Mouse (Mus musculus) erythroid progenitor cell, adult 5-6 weeks (primary cell): ENCODE measurements around the gene Upb1. TPM values are rescaled to one million over a fixed set of nuclear protein-coding genes. Genes with fewer than 3 reads are reported as not detected.
"Not testable (repeated sequence)": the region's sequence is repeated elsewhere in the genome, so short reads cannot be mapped to it uniquely, and the experiment has no call there.

ENCODE experiments used
- ATAC-seq: replicated peaks from 2 replicates; pipeline ENCODE4 v1.8.0; 2016; ENCODE audit warnings: moderate number of reproducible peaks, mild to moderate bottlenecking, moderate TSS enrichment, inconsistent platforms; ENCODE audit not compliant: poor library complexity, low FRiP score, severe bottlenecking
- total RNA-seq, 2 experiments: library from RNA; stranded (forward) in 1 of 2; stranded (reverse) in 1 of 2; fragments of 150-400 nt in 1 of 2; fragments of 186-747, 209-891 nt in 1 of 2; gene quantifications; 2 replicates each; pipeline versions ENCODE4 v1.2.3 to v1.2.4; 2015 to 2017; ENCODE audit warnings: low replicate concordance in 2 of 2

Upb1 gene
- 10.1 TPM in 1 of 2 replicates, not detected in the other for total RNA-seq (2015; ENCODE audit: low replicate concordance)
- not detected in 2 replicates for total RNA-seq (2017; ENCODE audit: low replicate concordance)

- ATAC-seq = no peak
These were observed at the start of gene Upb1 for GRCm38 (mm10) chr10:75400958-75401357. Gene Upb1, plus strand, starts transcription at chr10:75401115.

- no peak for ATAC-seq
These were observed 48.4 kb upstream of the Upb1 start for GRCm38 (mm10) chr10:75352541-75352940.

DNA sequence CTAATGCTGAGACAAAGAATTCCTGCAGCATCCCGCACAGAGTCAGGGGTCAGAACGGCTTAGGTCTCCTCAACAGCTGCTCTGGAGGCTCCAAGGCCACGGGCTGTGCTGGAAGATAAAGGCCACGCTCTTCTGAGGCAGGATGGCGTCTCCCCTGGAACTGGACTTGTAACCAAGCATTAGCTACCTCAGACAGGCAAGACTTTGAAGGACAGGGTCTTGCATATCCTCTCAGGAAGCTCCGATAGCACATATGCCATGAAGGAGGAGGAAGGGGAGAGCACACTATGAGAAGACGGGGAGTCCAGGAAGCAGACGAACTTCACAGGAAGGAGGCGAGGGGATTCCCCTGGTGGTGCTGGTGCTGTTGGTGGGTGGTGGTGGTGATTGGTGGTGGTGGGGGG lies 47.1 kb upstream of the Upb1 start:
- ATAC-seq = not testable (repeated sequence)

DNA sequence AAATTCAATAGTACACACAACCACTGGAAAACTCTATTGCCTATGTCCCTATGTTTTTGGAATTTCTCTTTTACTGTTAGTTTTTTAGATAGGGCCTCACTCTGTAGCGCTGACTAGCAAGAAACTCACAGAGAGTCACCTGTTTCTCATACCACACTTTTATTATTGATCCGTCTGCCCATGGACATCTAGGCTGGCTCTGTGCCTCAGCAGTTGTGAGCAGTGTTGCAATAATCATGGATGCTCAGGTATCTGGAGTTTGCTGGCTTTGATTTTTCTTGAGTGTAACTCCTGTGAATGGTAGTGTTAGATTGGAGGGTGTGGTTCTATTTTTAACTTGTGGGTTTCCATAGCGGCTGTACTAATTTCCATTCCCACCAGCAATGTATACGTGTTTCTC lies 45.6 kb upstream of the Upb1 start:
- ATAC-seq = no peak

DNA sequence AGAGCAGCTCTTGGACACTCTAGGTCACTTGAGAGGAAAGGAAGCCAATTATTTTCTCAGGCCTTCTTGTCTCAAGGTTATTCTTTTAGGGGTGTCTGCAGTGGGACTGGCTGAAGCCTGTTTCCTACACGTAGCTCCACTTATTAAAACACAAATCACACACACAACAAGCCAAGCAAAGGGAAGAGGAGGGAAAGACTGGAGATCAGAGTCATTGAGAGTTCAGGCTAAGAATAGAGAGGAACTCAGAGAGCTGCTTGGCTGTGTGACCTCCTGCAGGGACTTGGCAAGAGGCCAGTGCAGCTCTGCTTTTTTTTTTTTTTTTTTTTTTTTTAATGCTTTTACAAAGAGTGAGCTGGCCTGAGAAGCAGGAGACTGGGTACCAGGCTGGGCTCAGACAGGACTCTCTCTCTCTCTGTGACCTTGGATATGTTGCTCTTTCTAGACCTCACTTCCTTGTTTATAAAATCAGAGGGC lies 36.7 kb upstream of the Upb1 start:
- not testable (repeated sequence) for ATAC-seq

DNA sequence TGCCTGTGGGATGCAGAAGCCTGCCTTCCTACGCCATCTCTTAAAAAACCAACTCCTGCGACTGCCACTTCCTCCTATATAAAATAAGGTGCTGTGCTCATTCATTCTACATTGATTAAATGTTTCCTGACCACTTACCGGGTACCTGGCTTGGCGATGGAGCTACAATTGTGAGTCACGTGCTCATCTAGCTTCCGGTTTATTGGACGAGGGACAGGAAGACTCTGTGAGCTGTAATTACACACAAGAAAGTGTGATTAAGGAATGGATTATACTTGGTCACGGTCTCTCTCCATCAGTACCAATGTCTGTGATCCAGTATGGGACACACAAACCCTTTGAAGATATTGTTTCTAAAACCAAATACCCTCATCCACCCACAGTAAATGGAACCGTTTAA lies 36.1 kb upstream of the Upb1 start:
- ATAC-seq = no peak

DNA sequence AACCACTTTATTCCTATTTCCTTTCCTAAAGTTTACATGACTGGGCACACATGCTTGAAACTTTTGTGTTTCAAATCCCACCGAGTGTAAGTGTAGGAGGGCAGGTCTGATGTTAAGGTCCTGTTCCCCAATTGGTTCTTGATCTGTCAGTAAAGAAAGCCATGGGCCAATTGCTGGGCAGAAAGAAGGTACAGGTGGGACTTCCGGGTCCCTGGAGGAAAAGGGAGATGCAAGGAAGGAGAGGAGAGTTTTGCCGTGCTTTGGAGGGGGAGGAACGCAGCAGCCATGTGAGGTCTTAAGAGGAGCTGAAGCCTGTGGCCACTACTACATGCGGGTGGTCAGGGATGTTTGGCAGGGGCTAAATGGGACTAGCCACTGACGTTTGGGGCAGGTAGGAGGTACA lies 35.7 kb upstream of the Upb1 start:
- ATAC-seq = no peak

GRCm38 (mm10) chr10:75373655-75374351 lies 27.1 kb upstream of the Upb1 start:
- ATAC-seq = not testable (repeated sequence)

DNA sequence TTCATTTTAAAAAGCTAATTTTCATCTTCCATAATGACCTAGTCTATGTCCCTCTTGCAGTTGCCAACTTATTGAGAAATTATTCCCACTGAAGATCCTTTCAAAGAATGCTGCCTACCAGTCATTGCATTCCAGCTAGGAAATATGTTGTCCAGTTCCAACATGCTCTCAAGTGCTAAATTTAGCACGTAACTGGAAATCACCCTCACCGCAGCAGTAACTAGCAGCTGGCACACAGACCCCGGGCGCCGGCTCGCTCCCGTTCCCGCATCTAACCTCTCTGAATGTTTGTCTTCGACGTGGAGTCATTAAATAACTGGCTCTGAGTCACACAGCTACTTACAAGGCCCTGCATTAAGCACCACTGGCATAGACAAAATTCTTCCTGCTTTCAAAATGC lies 22.2 kb upstream of the Upb1 start:
- no peak for ATAC-seq

DNA sequence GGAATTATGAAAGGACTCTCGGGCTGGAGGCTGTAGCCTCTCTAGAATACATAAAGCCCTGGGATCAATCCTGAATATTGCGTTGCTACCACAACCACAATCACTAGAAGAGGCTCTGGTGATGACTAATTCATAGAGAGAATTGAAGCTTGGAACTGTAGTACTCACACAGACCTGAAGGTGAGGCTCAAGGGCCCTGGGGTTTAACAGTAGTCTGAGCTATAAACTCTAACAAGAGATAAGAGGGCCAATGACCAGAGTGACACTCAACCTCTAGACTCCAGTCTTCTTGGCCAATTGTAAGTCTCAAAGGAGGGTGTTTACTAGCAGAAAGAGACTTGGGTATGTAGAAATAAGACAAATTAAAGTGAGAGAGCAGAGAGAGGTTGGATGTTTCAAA lies 10.8 kb upstream of the Upb1 start:
- ATAC-seq = no peak

DNA sequence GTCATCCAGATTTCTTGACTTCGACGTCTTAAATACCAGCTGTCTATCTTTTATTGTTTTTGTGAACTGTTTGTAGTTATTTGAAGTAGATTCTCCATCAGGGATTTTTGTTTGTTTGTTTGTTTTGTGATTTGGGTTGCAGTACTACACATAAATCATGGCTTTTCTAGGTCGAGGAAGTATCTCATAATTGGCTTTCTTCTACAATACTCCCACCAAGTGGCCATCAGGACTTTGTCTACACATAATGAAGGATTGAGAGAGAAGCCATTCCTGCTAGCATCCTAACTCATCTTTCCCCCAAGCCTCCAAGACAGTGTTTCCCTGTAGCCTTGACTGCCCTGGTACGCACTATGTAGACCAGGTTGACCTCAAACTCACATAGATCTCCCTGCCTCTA lies 10.1 kb upstream of the Upb1 start:
- ATAC-seq = no peak

DNA sequence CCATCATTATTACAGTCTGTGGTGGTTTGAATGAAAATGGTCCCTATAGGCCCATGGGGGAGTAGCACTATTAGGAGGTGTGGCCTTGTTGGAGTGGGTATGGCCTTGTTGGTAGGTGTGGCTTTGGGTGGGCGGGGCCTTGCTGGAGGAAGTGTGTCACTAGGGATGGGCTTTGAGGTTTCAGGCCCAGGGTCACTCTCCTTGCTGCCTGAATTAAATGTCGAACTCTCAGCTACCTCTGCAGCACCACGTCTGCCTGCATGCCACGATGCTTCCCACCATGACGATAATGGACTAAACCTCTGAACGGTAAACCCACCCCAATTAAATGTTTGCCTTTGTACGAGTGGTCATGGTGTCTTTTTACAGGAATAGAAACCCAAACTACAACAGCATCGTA lies 6.1 kb upstream of the Upb1 start:
- no peak for ATAC-seq

- no peak for ATAC-seq
These were observed 3.9 kb upstream of the Upb1 start for GRCm38 (mm10) chr10:75396966-75397365.

DNA sequence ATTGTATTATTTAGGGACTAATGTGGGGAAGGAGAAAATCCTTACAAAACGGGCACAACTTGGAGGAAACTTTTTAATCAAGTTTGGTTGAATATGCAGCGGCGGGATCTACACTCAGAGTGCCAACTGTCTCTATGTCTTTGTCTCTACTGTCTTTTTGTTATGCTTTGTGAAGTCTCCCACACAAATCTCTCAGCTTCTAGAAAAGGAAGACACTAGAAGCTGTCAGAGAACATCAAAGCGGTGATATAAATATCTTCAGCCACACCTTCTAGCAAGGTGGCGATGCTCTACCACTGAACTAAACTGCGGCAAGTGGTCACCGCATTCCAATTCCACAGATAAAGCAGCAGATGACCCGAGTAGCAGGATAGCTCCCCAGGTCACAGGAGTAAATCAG lies 5.0 kb downstream of the Upb1 start:
- no peak for ATAC-seq

GRCm38 (mm10) chr10:75406755-75407154 lies 5.8 kb downstream of the Upb1 start:
- ATAC-seq = 0 out of 2 replicates have a peak, but pooled peaks have one; percentile 19

DNA sequence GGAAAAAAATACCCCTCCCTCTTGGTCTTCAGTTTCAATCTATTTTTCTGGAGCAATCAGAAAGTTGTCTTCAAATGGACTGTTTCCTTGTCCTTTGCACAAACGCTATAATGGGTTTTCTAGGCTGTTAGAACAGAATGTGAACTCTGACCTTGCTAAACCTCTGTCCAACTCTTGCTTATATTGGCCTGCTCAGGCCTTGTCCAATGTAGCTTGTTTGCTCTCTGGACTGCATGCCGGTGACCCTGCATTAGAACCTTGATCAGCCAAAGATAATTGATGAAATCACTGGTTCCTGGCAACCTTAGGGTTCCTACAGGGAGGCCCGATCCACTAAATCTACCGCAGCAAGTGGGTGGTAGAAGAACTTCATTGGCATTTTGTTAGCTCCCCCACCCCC lies 6.8 kb downstream of the Upb1 start:
- no peak for ATAC-seq

GRCm38 (mm10) chr10:75411343-75412113 lies 10.6 kb downstream of the Upb1 start:
- ATAC-seq = not testable (repeated sequence)

DNA sequence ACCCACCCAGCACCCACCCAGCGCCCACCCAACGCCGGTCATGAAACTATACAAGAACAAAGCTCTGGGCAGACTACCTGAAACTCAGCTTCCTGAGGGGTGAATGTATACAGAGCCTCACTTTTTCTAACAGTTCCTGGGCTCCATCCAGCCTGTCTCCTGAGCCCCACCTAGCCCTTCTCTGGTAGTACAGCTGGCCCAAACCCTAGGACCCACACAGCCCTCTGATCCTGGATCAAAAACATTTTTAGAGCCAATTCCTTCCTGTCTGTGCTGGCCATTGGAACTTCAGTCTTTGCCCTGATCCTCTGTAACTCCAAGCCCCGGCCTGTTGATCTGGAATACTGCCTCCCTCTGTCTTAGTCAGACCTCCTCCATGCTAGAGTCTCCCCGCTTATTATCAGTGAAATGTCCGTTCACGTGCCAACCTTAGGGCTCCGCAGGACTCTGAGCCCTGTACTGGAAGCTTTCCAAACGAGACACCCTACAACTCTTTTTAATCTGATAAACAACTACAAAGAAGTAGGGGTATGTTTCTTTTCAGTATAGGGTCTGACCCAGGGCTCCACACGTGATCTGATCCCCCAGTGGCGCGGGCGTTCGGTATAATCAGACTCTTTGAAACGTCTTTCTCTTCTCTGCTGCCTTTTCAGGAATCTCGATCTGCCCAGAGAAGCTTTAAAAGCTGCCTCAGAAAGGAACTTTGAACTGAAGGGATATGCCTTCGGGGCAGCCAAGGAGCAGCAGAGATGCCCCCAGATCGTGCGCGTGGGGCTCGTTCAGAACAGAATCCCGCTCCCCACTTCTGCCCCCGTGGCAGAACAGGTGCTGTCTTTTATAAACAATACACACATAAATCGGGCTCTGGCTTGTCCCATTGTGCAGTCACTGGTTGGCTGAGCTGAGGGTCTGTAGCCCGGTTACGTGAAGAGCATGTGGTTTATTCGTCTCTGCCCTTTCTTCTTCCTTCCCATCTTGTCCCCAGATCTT lies 11.5 kb downstream of the Upb1 start:
- no peak for ATAC-seq

DNA sequence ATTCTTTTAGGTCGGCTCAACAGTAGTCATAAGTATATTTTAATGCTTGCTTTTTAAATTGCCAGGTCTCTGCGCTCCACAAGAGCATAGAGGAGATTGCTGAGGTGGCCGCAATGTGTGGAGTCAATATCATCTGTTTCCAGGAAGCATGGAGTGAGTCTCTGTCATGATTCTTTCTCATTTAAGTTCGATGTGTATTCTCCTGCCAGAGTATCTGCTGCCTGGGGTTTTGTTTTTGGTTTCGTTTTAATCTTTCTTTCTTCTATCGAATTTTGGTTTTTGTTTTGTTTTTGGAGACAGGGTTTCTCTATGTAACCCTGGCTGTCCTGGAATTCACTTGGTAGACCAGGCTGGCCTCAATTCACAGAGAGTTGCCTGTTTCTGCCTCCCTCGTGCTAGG lies 14.0 kb downstream of the Upb1 start:
- no peak for ATAC-seq
